Mouse (Mus musculus) heart, adult 2 months (tissue): ENCODE results near the gene Usp7.

ENCODE experiments used
- CTCF ChIP-seq: fragments of 200-600 bp; IDR thresholded peaks from 2 replicates; pipeline ENCODE4 v1.8.1; 2022; ENCODE audit warnings: antibody characterized with exemption, mild to moderate bottlenecking, moderate library complexity
- EP300 ChIP-seq: fragments of 200-500 bp; IDR thresholded peaks from 2 replicates; pipeline ENCODE4 v1.6.1; 2011; ENCODE audit warnings: low read depth, low read length, control low read depth; ENCODE audit not compliant: insufficient read depth
- POLR2A ChIP-seq: fragments of 200-500 bp; IDR thresholded peaks from 2 replicates; pipeline ENCODE4 v1.6.1; 2011; ENCODE audit warnings: mild to moderate bottlenecking, low read depth, low read length, control low read depth; ENCODE audit not compliant: insufficient read depth

DNA sequence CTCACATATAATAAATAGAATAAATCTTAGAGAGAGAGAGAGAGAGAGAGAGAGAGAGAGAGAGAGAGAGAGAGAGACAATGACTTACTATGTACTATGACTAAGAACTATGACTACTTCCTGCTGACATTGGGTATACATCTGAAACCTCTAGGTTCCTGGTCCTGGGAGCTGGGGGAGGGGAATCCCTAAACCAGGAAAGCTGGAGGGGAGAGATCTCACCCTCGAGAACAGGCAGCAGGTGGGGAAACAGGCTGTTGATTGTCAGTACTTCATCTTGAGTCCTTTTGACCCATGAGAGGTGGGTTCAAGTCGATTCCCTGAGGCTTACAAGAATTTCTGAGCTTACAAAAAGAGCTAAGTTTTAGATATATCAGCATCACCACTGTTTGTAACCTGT, 14.9 kb downstream of the Usp7 start:
- TF ChIP-seq CTCF (no peak), EP300 (no peak), POLR2A (no peak)
